Mouse (Mus musculus): Measurements from ENCODE around the gene Prr5. TPM values are rescaled to one million over a fixed set of nuclear protein-coding genes. Genes with fewer than 3 reads are reported as not detected.

Prr5 gene
- total RNA-seq, 2 experiments from 2014 or later: 5.6 to 7.0 TPM

- peak; percentile 90 to 93 for DNase-seq
These were observed 11.4 kb downstream of the Prr5 start for GRCm38 (mm10) chr15:84680545-84681454.

- peak; percentile 36 to 60 for DNase-seq
These were observed 12.2 kb downstream of the Prr5 start for GRCm38 (mm10) chr15:84681455-84682193.

GRCm38 (mm10) chr15:84682206-84682605, 12.8 kb downstream of the Prr5 start:
- no peak for DNase-seq

GRCm38 (mm10) chr15:84682821-84683220, 13.4 kb downstream of the Prr5 start:
- no peak for DNase-seq

- no peak for DNase-seq
These were observed 15.1 kb downstream of the Prr5 start for GRCm38 (mm10) chr15:84684520-84684919.

GRCm38 (mm10) chr15:84685417-84685816, 16.0 kb downstream of the Prr5 start:
- DNase-seq: no peak

- DNase-seq: no peak
These were observed 18.5 kb downstream of the Prr5 start for GRCm38 (mm10) chr15:84687904-84688303.

GRCm38 (mm10) chr15:84689356-84689755, 19.9 kb downstream of the Prr5 start:
- DNase-seq: no peak

- no peak for DNase-seq
These were observed 22.1 kb downstream of the Prr5 start for GRCm38 (mm10) chr15:84691513-84691912.

GRCm38 (mm10) chr15:84692645-84693044, 23.2 kb downstream of the Prr5 start:
- DNase-seq: no peak

GRCm38 (mm10) chr15:84696021-84696420, 26.6 kb downstream of the Prr5 start:
- no peak for DNase-seq

- DNase-seq: peak; percentile 83 to 85
These were observed 28.2 kb downstream of the Prr5 start for GRCm38 (mm10) chr15:84697611-84698011.

GRCm38 (mm10) chr15:84698189-84698588, 28.8 kb downstream of the Prr5 start:
- DNase-seq: no peak

- peak; percentile 64 to 77 for DNase-seq
These were observed 30.9 kb downstream of the Prr5 start for GRCm38 (mm10) chr15:84700147-84700794.

GRCm38 (mm10) chr15:84701947-84702346, 32.5 kb downstream of the Prr5 start:
- DNase-seq: peak in 1 of 2 experiments; percentile 55

- DNase-seq: no peak
These were observed 33.2 kb downstream of the Prr5 start for GRCm38 (mm10) chr15:84702391-84703345.

- no peak for DNase-seq
These were observed 34.6 kb downstream of the Prr5 start for GRCm38 (mm10) chr15:84703992-84704391.

- no peak for DNase-seq
These were observed 36.0 kb downstream of the Prr5 start for GRCm38 (mm10) chr15:84705351-84705901.

- no peak for DNase-seq
These were observed 37.7 kb downstream of the Prr5 start for GRCm38 (mm10) chr15:84706983-84707619.

- DNase-seq: no peak
These were observed 43.4 kb downstream of the Prr5 start for GRCm38 (mm10) chr15:84712566-84713405.
